Mouse (Mus musculus): ENCODE measurements around the gene Pdgfc.

DNA sequence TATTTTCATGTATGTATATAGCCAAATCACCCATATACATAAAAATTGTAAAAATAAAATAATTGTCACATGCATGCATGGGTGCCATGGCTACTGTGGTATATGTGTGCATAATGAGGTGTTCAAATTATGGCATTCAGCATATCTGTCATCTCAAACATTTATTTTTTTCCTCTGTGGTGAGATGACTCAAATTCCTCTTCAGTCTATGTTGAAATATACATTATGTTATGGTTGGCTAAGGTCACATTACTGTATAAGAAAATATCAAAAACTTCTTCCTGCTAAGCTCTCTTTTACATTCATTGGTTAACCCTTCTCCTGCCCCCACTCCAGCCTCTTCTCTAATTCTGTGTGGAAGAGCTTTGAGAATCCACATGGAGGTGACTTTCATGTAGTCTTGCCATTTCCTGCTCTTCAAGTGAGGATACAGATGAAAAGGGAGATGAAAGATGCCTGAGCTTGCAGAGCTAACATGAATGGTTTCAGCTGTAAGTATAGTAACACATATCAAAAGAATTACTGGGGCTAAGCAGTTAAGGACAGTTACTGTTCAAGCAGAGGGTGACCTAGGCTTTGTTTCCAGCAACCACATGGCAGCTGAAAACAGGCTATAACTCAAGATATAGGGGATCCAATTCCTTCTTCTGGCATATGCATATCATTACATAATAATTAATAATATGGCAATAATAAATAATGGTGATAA is 124.4 kb downstream of the Pdgfc start:
- no peak for TF ChIP-seq POLR2A (IDR thresholded peaks at IDR 0.05; ENCODE audit: low read depth, low read length)
- no peak for TF ChIP-seq CTCF (conservative IDR thresholded peaks at IDR 0.05; ENCODE audit: insufficient read depth, insufficient read length, low read depth, low read length)
